Mouse (Mus musculus) liver, adult 10 weeks (tissue): ENCODE measurements around the gene Nle1. TPM values are rescaled to one million over a fixed set of nuclear protein-coding genes. Genes with fewer than 3 reads are reported as not detected.

ENCODE experiments used
- polyA plus RNA-seq: library from polyadenylated mRNA; stranded (reverse); fragments of 350-450 nt; fragmentation: Illumina TruSeq; extraction: RNeasy Lipid Tissue Mini Kit (QIAGEN cat#74804); gene quantifications from one replicate; pipeline ENCODE4 v1.2.3, GENCODE M21; 2014; ENCODE audit warnings: low read depth, low replicate concordance

Nle1 gene
- polyA plus RNA-seq: 1.4 TPM

DNA sequence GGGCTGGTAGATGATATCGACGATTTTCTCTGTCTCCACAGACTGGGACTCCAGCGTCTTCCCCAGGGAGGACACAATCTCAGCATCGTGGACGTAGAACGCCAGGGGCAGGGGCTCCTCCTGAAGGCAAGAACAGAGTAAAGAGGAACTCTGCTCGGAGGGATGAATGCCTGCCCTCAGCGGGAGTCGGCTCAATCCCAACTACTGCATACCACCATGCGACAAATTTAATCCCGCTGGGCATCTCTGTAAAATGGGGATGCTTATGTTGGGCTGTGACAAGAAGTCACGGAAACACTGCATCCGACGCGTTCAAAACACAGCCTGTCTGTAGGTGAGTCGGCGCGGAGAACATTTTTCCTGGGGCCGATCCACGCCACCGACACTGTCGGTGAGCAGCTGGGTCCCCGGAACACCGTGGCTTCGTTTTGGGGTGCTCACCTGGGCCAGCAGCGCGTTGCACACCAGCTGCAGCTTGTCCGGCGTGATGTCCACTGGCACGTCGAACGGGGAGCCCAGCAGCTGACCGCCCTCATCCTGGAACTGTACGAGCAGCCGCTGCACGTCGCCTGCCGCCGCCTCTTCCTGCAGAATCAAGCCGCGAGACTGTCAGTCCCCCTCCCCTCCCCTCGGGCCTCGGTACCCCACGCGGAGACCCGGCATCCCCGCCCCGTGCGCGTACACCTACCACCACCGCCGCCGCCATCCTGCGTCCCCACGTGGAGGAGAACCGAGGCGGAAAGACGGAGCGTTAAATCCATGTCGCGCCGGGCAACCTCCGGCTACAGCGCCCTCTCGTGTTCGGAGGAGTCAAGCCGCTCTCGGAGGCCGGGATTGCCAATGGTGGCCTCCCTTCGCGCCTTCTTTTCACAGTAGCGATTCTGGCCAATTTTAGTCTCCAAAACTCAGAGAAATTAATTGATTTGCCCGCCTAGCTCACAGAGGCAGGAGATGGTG lies at the start of gene Nle1:
TSS of gene Nle1 (minus strand) at position 761 of the 957 bp plus-strand sequence.

DNA sequence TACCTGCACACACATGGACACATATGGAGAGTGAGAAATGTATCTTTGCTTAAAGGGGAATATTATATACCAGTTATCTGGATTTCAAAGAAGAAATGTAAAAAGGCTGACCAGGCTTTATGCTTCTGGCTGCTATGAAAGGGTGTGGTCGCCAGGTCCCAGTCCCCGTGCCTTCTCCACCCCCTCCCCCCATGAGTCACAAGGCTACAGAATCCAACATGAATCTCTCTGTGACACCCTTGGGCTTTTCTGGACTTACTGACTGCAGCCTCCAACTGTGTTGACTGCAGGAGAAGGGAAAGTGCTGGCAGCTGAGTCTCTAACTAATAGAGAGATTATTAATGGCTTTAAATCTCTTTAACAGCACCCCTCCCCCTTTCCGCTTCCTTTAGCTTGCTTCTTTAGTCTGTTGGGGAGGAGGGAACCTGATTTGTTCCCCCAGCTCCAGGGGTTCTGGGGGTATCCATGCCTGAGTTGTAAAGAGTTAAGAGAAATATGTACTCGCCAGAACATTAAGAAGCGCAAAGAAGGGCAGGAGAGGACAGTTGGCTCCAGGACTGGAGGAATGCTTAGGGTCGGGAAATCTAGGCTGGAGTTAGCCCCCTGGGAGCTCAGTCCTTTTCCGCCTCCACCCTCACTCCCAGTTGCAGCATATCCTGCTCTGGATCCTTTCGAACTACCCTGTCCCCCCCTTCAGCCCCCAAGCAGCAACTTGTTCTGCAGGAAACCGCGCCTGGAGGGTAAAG lies 42.7 kb upstream of the Nle1 start, which contains the start of gene Slfn5:
TSS of gene Slfn5 (plus strand) at position 614 of the 746 bp plus-strand sequence.

GRCm38 (mm10) chr11:82910250-82910649 lies 2.0 kb upstream of the Nle1 start, which contains the start of gene Unc45b:
Gene Unc45b (plus strand): TSS chr11:82910550.

GRCm38 (mm10) chr11:82891936-82892335 lies 16.3 kb downstream of the Nle1 start, which contains the start of gene Fndc8:
Gene Fndc8 (plus strand): TSS chr11:82892124.

DNA sequence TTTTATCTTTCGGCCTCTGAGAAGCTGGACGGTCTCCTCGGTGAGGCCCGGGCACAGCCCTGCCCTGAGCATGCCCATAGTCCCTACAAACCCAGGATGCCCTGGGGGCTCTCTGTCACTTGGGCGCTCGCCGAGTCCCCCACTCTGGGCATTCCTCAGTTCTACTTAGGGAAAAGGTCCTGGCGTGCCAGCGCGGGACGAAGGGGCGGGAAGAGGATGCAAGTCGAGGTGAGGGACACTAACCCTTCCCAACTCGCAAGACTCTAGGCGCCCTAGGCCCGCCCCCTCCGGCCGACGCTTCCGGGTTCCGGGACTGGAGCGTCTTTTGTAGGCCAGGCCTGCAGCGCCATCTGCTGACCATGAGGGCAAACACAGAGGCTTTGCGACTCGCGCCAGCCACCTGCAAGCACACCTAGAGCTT lies 17.9 kb downstream of the Nle1 start, which contains the start of gene Rad51d:
TSS of gene Rad51d (minus strand) at position 273 of the 421 bp plus-strand sequence.

DNA sequence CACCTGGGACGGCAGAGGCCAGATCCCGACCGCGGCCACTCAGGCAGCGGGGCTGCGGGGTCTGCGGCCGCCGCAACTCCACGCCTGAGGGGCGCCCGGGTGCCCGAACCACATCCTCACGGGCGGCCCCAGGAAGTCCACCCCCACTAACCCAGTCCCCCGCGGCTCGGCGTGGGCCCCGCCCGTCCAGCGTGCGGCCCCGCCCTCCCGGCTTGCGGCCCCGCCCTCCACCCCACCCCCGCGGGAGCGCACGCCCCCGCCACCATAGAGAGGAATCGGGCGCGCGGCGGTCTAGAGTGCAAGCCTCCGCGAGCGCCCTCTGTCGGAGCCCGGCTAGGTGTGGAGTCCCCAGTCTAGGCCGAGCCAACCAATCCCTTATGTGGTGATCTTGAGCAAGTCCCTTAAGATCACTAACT lies 37.2 kb downstream of the Nle1 start, which contains the start of gene Rffl:
TSS of gene Rffl (minus strand) at position 180 of the 416 bp plus-strand sequence.

Other genes with a start within 250 kb of the Nle1 start
- gene Cct6b, start 144.1 kb downstream of the Nle1 start, polyA plus RNA-seq: 0.42 TPM
- 7.9 TPM for gene Zfp830, start 144.1 kb downstream of the Nle1 start, polyA plus RNA-seq
- gene Lig3, start 127.3 kb downstream of the Nle1 start, polyA plus RNA-seq: 9.6 TPM
- gene Rffl, start 37.2 kb downstream of the Nle1 start, polyA plus RNA-seq: 18.9 TPM
- gene Rad51d, start 17.8 kb downstream of the Nle1 start, polyA plus RNA-seq: 6.3 TPM
- not detected for gene Fndc8, start 16.3 kb downstream of the Nle1 start, polyA plus RNA-seq
- gene Unc45b, start 2.1 kb upstream of the Nle1 start, polyA plus RNA-seq: 0.37 TPM
- 7.8 TPM for gene Slfn5, start 42.9 kb upstream of the Nle1 start, polyA plus RNA-seq
- 3.2 TPM for gene Slfn9, start 83.4 kb upstream of the Nle1 start, polyA plus RNA-seq
- gene Slfn8, start 112.4 kb upstream of the Nle1 start, polyA plus RNA-seq: 2.5 TPM
- 4.7 TPM for gene Slfn2, start 156.7 kb upstream of the Nle1 start, polyA plus RNA-seq
- 0.61 TPM for gene Slfn1, start 208.4 kb upstream of the Nle1 start, polyA plus RNA-seq